Mouse (Mus musculus): ENCODE measurements around the gene Ros1. TPM values are rescaled to one million over a fixed set of nuclear protein-coding genes. Genes with fewer than 3 reads are reported as not detected.

Ros1 gene
- polyA plus RNA-seq, 2 experiments: 0.01 TPM; not detected in 1

DNA sequence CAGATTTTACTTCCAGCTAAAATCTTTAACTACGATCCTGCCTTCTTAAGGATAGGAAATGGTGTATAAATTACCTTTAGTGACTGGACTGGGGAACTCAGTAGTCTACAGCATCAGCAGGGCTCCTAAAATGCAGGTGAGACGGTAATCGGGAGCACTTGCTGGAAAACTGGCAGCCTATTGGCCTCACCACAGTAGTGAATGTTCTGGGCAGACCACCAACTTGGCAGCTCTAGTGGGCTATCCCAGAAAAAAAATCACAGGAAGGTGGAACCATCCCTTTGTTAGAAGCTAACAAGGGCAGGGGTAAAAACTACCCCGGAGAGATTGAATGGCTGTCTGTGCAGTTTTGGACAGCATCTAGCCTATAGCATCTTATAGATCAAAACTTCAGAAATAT lies 102.9 kb downstream of the Ros1 start:
- no peaks in the 10 kb centered on the region for H3K9me3 ChIP-seq (ENCODE audit: control insufficient read depth, low read length)
- no peak overlapping the region for H3K4me2 ChIP-seq (replicated peaks; ENCODE audit: low read depth, low read length, severe bottlenecking)
- no peak for TF ChIP-seq POLR2A (IDR thresholded peaks at IDR 0.05; ENCODE audit: borderline replicate concordance, extremely low read depth, insufficient read depth, insufficient read length)
- H3K4me3 ChIP-seq (replicated peaks; ENCODE audit: low read length): no peak overlapping the region
- DNase-seq (ENCODE audit: low spot score) (no peak), ATAC-seq (ENCODE audit: low FRiP score, low read depth) (no peak)
- 75% methylated on average over 4 of the region's 4 CpGs for WGBS
- H3K27ac ChIP-seq (replicated peaks; ENCODE audit: low read depth, low read length): no peak overlapping the region
- no peaks in the 10 kb centered on the region for H3K27me3 ChIP-seq (ENCODE audit: control insufficient read depth, insufficient read depth, low read length)
- no peaks in the 10 kb centered on the region for H3K4me1 ChIP-seq (ENCODE audit: control insufficient read depth, insufficient read depth, low read length)
- no peak overlapping the region for H3K9ac ChIP-seq (ENCODE audit: low read depth, low read length, severe bottlenecking)
- H3K36me3 ChIP-seq (ENCODE audit: control insufficient read depth, insufficient read depth, low read length): no peaks in the 10 kb centered on the region

DNA sequence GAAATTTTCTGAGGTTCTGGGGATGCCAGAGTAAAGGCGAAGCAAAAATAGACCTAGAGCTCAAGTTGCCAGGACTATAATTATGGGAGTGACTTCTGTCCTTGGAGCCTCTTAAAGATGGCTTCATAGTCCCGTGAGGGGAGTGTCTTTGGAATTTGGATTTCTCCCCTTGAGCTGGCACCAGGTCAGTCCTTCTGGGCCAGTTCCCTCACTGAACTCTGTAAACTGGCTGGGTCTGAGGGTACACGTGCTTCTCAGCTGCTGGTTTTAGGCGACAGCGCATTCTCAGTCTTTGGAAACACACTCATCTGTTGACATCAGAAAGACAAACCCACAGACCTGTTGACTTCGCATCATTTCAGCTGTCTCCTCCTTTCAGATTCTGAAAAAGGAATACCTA lies 108.4 kb downstream of the Ros1 start:
- Histone ChIP-seq H3K4me1 (ENCODE audit: control insufficient read depth, insufficient read depth, low read length) (no peaks in the 10 kb centered on the region), H3K4me2 (replicated peaks; ENCODE audit: low read depth, low read length, severe bottlenecking) (no peak overlapping the region), H3K4me3 (replicated peaks; ENCODE audit: low read length) (no peak overlapping the region), H3K9me3 (ENCODE audit: control insufficient read depth, low read length) (no peaks in the 10 kb centered on the region), H3K27ac (replicated peaks; ENCODE audit: low read depth, low read length) (no peak overlapping the region), H3K9ac (ENCODE audit: low read depth, low read length, severe bottlenecking) (no peak overlapping the region), H3K36me3 (ENCODE audit: control insufficient read depth, insufficient read depth, low read length) (no peaks in the 10 kb centered on the region), H3K27me3 (ENCODE audit: control insufficient read depth, insufficient read depth, low read length) (no peaks in the 10 kb centered on the region)
- TF ChIP-seq POLR2A (IDR thresholded peaks at IDR 0.05; ENCODE audit: borderline replicate concordance, extremely low read depth, insufficient read depth, insufficient read length): no peak
- DNase-seq (ENCODE audit: low spot score): no peak
- WGBS: 85% methylated on average over 6 of the region's 6 CpGs
- ATAC-seq (ENCODE audit: low FRiP score, low read depth): no peak

DNA sequence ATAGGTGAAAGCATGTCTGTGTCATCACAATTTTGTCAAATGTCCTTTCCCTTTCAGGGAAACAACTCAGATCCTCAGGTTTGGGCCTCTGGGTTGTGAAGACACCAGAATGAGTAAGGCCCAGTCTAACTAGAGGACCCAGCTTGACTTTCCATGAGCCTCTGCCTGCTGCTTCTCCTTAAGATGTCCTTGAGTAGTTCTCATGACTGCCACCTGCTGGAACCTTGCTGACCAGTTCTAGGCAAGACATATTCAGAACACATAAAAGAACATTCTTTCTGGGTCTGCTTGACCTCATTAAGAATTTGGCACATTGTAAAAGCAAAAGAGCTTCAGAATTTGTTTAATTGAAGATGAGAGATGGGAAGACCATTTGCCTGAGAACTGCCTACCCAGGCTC lies 122.6 kb downstream of the Ros1 start:
- no peak for TF ChIP-seq POLR2A (IDR thresholded peaks at IDR 0.05; ENCODE audit: borderline replicate concordance, extremely low read depth, insufficient read depth, insufficient read length)
- no peaks in the 10 kb centered on the region for H3K9me3 ChIP-seq (ENCODE audit: control insufficient read depth, low read length)
- no peak overlapping the region for H3K9ac ChIP-seq (ENCODE audit: low read depth, low read length, severe bottlenecking)
- no peak overlapping the region for H3K27ac ChIP-seq (replicated peaks; ENCODE audit: low read depth, low read length)
- no peak for ATAC-seq (ENCODE audit: low FRiP score, low read depth)
- H3K4me3 ChIP-seq (replicated peaks; ENCODE audit: low read length): no peak overlapping the region
- no peaks in the 10 kb centered on the region for H3K36me3 ChIP-seq (ENCODE audit: control insufficient read depth, insufficient read depth, low read length)
- H3K27me3 ChIP-seq (ENCODE audit: control insufficient read depth, insufficient read depth, low read length): no peaks in the 10 kb centered on the region
- no peaks in the 10 kb centered on the region for H3K4me1 ChIP-seq (ENCODE audit: control insufficient read depth, insufficient read depth, low read length)
- H3K4me2 ChIP-seq (replicated peaks; ENCODE audit: low read depth, low read length, severe bottlenecking): no peak overlapping the region
- peak; percentile 66 for DNase-seq (ENCODE audit: low spot score)

DNA sequence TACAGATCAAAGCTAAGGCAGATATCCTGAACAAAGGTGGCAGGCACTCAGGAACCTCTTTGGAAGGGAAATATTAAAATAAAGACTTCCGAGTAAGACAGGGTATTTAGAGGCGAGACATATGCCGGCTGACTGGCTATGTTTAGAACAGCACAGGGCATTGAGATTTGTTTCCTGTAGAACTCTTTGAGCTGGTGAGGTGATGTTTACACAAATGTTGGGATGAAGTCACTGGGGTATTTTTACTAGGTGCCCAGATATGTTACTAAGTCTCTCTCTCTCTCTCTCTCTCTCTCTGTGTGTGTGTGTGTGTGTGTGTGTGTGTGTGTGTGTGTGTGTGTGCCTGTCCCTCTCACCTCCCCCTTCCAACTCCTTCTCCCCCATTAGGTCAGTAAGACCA lies 146.8 kb downstream of the Ros1 start:
- no peak for ATAC-seq (ENCODE audit: low FRiP score, low read depth)

DNA sequence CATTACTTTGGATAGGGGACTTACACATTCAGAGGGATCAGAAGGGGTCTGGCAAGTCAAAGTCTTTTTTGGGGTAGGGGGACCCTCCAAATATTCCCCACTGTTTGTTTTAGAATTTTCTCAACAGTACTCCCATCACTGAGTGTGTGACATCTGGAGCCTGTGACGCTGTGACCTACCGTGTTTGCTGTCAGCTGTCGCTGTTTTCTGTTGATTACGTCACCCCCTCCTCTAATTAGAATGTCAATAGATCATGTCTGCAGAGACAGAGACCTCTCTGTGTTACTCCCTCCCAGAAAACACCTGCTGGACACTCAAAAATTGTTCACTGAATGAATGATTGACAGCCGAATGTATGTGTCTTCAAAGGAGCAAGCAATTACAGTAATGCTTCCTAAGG lies 152.0 kb downstream of the Ros1 start:
- H3K4me2 ChIP-seq (replicated peaks; ENCODE audit: low read depth, low read length, severe bottlenecking): no peak overlapping the region
- DNase-seq (ENCODE audit: low spot score) (no peak), ATAC-seq (ENCODE audit: low FRiP score, low read depth) (no peak)
- H3K4me1 ChIP-seq (ENCODE audit: control insufficient read depth, insufficient read depth, low read length): no peaks in the 10 kb centered on the region
- H3K27ac ChIP-seq (replicated peaks; ENCODE audit: low read depth, low read length): no peak overlapping the region
- WGBS: 81% methylated on average over 5 of the region's 5 CpGs
- no peak for TF ChIP-seq POLR2A (IDR thresholded peaks at IDR 0.05; ENCODE audit: borderline replicate concordance, extremely low read depth, insufficient read depth, insufficient read length)
- H3K9ac ChIP-seq (ENCODE audit: low read depth, low read length, severe bottlenecking): no peak overlapping the region
- no peaks in the 10 kb centered on the region for H3K9me3 ChIP-seq (ENCODE audit: control insufficient read depth, low read length)
- no peaks in the 10 kb centered on the region for H3K27me3 ChIP-seq (ENCODE audit: control insufficient read depth, insufficient read depth, low read length)
- H3K4me3 ChIP-seq (replicated peaks; ENCODE audit: low read length): no peak overlapping the region
- no peaks in the 10 kb centered on the region for H3K36me3 ChIP-seq (ENCODE audit: control insufficient read depth, insufficient read depth, low read length)

More for the DNA sequence above, 146.8 kb downstream of the Ros1 start:
- Histone ChIP-seq H3K27ac (replicated peaks; ENCODE audit: low read depth, low read length) (no peak overlapping the region), H3K4me3 (replicated peaks; ENCODE audit: low read length) (no peak overlapping the region), H3K4me2 (replicated peaks; ENCODE audit: low read depth, low read length, severe bottlenecking) (no peak overlapping the region), H3K27me3 (ENCODE audit: control insufficient read depth, insufficient read depth, low read length) (no peaks in the 10 kb centered on the region), H3K9me3 (ENCODE audit: control insufficient read depth, low read length) (no peaks in the 10 kb centered on the region), H3K36me3 (ENCODE audit: control insufficient read depth, insufficient read depth, low read length) (no peaks in the 10 kb centered on the region), H3K9ac (ENCODE audit: low read depth, low read length, severe bottlenecking) (no peak overlapping the region), H3K4me1 (ENCODE audit: control insufficient read depth, insufficient read depth, low read length) (no peaks in the 10 kb centered on the region)
- WGBS: 61% methylated on average over 3 of the region's 3 CpGs
- no peak for TF ChIP-seq POLR2A (IDR thresholded peaks at IDR 0.05; ENCODE audit: borderline replicate concordance, extremely low read depth, insufficient read depth, insufficient read length)
- DNase-seq (ENCODE audit: low spot score): no peak

DNA sequence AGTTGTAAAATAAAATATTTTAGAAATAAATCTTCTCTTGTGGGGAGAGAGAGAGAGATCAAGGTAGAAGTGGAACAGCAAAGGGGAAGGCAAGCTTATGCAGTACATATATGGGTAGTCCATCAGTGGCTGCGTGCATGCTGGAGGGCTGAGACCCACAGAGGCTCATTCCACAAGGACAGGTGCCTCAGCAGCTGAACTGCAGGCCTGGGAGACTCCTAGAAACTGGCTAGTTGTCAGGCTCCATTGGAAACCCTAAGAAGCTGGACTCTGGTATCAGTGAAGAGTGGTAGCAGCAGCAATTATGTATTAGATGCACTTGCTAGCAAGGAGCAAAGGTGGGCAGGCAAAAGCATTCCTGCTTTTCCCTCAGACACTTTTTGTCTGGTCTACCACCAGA lies 155.7 kb downstream of the Ros1 start:
- Histone ChIP-seq H3K4me1 (ENCODE audit: control insufficient read depth, insufficient read depth, low read length) (no peaks in the 10 kb centered on the region), H3K4me3 (replicated peaks; ENCODE audit: low read length) (no peak overlapping the region), H3K27ac (replicated peaks; ENCODE audit: low read depth, low read length) (no peak overlapping the region), H3K27me3 (ENCODE audit: control insufficient read depth, insufficient read depth, low read length) (no peaks in the 10 kb centered on the region), H3K36me3 (ENCODE audit: control insufficient read depth, insufficient read depth, low read length) (no peaks in the 10 kb centered on the region), H3K9me3 (ENCODE audit: control insufficient read depth, low read length) (no peaks in the 10 kb centered on the region), H3K9ac (ENCODE audit: low read depth, low read length, severe bottlenecking) (no peak overlapping the region), H3K4me2 (replicated peaks; ENCODE audit: low read depth, low read length, severe bottlenecking) (no peak overlapping the region)
- TF ChIP-seq POLR2A (IDR thresholded peaks at IDR 0.05; ENCODE audit: borderline replicate concordance, extremely low read depth, insufficient read depth, insufficient read length): no peak
- ATAC-seq (ENCODE audit: low FRiP score, low read depth) (no peak), DNase-seq (ENCODE audit: low spot score) (no peak)
- 76% methylated on average over 1 of the region's 1 CpGs for WGBS

All from limb, embryonic 14.5 days (tissue).